Mouse (Mus musculus) kidney, adult 9 months (tissue): ENCODE measurements around the gene Irgm2.
A peak's percentile ranks its signal among the peaks of the same experiment; 100 is the strongest.
"Not testable (repeated sequence)": the region's sequence is repeated elsewhere in the genome, so short reads cannot be mapped to it uniquely, and the experiment has no call there.

Source experiments
- DNase-seq: peaks from one replicate; pipeline ENCODE4 v3.0.0; 2022

Gene Irgm2

DNA sequence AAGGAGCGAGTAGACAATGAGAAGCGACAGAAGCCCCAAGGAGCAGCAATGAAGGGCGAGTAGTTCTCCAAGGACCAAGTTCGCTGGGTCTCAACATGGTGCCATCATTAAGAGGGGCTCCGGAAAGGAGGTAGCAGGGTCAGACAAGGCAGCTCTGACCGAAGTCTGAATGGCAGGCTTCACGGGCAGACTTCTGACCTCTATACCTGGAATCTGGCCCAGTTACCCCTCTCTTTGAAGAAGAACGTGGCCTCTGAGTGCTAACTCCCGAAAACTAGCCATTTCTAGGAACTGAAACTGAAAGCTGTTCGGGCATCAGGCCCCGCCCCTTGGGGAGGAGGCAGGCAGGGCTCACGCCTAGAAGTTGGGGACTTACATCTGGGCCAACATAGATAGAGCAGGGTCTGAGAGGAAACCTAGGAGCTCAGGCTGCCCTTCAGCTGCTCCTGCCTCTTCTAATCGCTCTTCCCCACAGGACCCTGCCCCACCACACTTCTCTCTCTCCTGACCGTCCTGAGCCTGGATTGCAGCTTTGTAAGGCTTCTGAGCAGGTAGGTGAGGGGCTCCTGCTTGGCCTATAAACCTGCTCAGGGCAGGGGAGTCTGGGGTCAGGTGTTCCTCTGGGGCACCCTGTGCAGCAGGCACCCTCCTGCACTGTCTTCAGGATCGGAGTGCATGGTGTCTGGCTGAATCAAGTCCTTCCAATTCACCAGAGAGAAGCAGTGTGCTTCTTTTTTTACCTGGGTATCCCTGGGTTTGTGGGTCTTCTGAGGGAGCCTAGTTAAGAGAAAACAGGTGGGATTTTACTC lies at the start of gene Irgm2, which contains the start of gene Igtp:
Irgm2 (plus strand) TSS at position 390 of the 809 bp plus-strand sequence.
Igtp (plus strand) TSS at position 328 of the 809 bp plus-strand sequence.
- DNase-seq = peak; percentile 87

DNA sequence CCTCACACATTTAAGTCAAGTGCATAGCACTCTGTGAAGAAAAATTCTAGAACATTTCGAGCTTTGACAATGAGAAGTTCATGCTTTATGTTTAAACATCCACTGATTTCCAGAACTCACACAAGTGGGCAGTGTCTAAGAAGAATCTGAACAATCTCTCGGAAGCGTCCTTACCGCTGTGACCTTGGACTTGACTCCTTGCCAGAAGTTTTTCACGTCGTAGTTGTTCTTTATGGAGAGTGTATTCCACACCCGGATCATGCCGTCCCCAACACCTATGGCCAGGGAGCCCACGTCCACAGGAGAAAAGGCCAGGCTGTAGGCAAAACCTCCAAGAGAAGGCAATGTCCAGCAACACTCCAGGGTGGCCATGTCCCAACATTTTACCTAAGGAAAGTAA lies 44.0 kb upstream of the Irgm2 start:
- DNase-seq = no peak

DNA sequence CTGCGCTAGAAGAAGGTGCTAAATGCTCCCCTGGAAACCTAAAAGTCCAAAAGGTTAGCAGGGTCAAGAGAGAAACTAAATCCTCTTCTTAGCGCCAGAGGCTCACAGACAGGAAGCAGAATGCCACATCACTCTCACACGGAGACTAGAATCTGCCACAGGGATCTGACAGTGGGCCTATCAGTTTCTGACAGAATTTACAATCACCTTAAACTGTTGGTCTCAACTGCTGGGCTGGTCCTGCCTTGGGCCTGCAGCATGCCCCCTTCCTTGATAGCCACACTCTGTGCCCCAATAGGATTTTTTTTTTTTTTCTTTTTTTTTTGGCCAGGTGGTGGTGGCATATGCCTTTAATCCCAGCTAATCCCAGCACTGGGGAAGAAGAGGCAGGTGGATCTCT lies 42.5 kb upstream of the Irgm2 start:
- no peak for DNase-seq

DNA sequence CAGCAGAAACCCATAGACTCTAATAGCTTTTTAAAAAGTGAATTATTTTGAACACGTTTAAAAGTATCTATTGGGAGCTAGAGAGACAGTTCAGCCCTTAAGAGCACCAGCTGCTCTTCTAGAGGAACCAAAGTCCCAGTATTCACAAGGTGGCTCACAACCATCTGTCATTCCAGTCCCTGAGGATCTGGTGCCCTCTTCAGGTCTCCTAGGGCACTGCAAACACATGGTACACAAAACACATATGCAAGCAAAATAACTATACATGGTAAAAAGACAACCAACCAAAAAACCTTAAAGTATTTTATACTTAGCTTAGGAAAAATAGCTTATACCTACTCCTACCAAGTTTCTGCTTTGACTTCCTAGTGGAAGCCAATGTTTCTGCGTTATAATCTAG lies 34.3 kb upstream of the Irgm2 start:
- DNase-seq = no peak

DNA sequence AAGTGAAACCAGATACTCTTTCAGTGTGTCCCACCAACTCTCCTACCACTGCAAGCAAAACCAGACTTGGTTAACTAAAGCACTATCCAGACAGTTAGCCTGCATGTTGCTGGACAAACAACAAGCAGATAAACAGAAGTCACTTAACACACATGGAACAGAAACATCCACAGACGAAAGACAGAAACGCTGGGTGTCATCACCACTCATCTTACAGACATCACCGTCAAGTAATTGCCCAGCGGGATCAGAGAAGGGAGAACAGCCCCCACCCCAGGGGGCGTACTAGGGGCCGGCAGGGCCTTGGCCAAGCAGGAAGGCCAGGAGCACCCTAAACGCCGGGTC lies 31.6 kb upstream of the Irgm2 start:
- no peak for DNase-seq

DNA sequence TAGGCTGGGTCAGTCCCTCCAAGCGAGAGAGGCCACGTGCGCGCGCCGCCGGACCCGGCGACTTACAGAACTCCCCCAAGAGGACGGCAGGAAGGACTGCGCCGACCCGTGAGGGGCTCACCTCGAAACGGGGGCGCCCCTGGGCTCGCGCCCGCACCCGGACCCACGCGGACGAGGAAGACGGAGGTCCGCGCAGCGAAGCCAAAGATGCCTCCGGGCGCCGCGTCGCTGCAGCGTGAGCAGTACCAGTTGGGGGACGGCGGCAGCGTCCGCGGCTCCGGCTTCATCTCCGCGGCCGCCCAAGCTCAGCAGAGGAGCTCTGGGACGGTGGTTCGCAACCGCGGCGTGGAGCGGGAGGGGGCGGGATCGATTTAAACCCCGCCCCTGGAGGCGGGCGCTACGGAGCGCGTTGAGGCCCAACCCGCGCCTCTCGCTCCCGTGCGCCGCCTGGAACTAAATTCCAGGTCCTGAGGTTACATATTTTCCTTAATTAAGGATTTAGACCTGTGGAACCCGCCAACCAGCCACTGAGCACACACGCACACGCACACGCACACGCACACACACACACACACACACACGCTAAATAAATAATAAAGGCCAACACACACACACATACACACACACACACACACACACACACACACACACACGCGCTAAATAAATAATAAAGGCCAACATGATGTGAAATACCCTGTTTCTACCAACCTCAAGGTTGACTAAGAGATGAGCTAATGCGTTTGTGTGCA lies 31.1 kb upstream of the Irgm2 start, which contains the start of gene Gemin5:
Gemin5 (minus strand) TSS at position 373 of the 749 bp plus-strand sequence.
- DNase-seq = peak; percentile 85

DNA sequence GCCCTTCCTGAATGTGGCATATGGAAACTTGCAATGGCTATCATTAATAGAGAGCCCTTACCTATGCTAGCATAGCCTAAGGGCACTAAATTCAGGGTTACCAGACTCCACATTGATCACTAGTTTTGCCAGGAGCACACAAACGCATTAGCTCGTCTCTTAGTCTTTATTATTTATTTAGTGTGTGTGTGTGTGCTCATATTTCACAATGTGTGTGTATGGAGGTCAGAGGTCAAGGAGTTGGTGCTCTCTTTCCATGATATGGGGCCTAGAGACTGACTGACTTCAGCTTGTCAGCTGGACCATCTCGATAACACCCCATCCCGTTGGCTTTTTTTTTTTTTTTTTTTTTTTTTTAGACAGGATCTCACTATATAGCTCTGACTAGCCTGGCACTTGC lies 29.8 kb upstream of the Irgm2 start:
- DNase-seq = no peak

DNA sequence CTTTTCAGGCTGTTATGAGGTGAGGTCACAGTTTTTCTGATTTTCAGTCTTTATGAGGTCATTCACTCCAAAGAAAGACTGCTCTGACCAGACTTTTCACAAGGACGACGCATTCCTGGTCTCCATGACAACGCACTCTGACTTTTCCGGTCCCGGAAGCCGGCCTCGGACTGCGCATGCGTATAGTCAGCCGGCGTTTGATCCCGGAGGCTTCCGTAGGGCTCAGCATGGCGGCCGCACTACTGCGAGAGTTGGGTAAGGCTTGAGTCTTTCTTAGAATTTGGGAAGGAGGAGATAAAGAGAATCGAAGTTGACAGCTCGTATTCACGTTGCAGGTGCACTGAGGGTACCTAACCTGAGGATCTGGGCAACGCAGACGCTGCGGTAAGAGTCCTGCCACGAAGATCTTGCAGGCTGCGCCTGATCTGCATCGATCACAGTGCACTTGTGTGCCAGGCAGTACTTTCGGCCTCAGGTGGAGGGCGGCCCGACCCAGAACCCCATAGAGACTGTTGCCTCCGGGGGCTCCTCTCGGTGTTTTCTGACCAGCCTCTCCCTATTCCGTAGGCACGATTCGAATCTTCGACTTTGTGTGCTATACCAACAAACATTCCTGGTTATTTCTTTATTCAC lies 27.8 kb upstream of the Irgm2 start, which contains the start of gene Mrpl22:
Mrpl22 (plus strand) TSS at position 203 of the 633 bp plus-strand sequence.
- DNase-seq = peak; percentile 98

DNA sequence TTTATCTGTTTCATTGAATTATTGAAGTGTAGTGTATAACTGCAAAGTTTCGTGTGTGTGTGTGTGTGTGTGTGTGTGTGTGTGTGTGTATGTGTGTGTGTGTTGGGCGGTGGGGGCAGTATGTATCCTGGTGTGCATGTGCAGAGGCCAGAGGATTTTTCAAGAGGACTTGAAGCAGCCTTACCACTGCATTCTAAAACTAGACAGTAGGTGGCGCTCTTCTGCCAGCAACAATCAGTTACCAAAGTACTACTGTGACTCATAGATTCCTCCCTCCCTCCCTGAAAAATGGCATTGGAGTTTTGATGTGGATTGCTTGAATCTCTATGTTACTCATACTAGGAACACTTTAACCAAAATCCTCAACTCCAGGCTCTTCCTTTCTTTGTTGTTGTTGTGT lies 19.9 kb upstream of the Irgm2 start:
- peak; percentile 92 for DNase-seq

DNA sequence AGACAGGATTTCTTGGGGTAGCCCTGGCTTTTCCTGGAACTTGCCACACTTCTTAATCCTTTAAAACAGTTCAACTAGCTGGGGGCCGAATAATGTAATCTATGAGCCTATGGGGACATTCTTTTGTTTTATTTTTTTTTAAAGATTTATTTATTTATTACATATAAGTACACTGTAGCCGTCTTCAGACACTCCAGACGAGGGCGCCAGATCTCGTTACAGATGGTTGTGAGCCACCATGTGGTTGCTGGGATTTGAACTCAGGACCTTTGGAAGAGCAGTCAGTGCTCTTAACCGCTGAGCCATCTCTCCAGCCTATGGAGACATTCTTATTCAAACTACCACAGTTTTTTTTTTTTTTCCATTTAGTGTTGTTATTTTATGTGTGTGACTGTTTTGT lies 19.4 kb upstream of the Irgm2 start:
- DNase-seq = not testable (repeated sequence)

DNA sequence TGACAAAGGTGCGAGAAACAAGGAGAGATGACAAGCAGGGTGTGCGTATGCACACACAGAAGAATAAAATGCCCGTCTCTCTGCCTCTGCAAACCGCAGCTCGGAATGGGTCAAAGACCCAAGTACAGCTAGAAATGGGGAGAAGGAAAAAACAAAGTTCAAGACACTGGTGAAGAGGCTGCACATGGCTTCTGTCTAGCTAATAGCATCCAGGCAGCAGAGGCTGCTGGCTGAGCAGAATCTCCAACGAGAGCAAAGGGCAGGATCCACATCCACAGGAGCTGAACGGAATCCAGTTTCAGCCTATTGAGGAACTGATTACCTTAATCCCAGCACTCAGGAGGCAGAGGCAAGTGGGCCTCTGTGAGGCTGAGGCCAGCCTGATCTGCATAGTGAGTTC lies 18.7 kb upstream of the Irgm2 start:
- peak; percentile 67 for DNase-seq

DNA sequence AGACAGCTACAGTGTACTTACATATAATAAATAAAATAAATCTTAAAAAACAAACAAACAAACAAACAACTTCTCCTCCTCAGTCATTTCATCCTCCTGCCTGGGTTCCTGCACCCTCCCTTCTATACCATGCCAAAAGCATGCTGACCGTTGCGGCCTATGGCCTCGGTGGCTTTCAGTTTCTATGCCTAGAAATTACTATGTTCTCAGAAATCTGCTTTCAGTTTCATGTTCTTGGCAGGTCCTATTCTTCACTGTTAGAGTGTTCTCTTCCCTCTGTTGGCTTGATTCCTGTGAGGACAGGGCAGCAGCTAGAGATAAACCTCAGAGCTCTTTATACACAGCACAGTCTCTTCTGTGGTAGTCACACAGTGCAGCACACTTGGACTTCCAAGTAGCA lies 15.8 kb upstream of the Irgm2 start:
- no peak for DNase-seq

DNA sequence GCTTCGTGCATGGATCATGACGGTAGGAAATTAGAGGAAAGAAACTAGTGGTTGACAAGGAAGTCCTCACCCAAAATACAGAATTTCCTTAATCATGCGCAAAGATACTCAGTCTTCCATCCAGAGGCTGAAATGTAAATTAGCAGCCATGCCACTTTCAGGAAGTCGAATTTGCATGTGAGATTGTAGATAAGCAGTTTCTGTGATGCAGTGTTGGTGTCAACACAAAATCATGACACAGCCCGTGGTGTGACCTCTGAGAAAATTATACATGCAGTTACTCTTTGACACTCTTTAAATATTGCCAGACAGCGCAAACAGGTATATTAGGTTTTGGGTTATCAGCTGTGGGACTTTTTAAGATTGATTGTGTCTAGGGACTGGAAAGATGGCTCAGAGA lies 9.7 kb upstream of the Irgm2 start:
- no peak for DNase-seq

DNA sequence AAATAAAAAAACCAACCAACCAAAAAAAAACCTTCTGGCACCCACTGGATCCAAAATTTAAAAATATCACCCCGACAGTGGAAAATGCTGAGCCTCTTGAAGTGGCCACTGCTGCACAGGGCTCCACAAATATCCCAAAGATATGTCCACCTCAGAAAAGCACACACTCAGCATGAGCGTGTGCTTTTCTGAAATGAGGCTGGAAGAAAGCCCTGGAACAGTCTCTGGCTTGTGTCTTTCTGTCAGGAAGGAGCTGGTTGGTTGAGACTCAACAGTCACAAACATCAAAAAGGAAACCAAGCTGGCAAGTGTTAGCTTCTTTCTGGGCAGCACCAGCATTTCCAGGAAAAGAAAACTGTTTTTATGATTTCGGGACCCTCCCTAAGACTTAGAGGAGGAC lies 6.1 kb upstream of the Irgm2 start:
- no peak for DNase-seq

DNA sequence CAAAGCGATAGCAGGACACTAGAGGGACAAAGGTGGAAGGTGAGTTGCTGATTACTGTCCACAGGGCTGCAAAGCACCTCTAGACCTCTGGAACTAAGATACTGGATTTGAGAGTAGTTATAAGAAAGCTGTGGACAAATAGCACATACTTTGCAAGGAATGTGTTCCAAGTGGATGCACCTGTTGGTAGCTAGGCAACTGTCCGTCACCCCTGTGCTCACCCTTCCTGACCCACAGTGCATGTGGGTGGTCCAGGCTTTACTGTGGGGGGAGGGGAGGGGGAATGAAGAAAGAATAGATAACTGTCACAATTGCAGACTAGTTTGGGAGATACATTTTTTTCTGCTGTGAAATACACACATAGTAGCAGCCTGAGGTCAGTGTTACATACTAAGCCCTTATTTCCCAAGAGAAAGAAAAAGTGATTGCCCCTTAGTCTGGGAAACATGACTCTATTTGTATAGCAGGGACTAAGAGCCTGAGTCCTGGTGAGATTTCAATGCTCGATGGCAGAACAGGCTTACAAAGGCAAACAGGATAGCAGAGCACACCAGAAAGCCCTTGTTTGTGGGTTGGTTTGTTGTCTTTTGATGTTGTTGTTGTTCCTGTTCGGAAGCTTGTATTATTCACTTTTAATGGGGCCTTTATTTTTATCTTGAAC lies 5.4 kb upstream of the Irgm2 start:
- no peak for DNase-seq

DNA sequence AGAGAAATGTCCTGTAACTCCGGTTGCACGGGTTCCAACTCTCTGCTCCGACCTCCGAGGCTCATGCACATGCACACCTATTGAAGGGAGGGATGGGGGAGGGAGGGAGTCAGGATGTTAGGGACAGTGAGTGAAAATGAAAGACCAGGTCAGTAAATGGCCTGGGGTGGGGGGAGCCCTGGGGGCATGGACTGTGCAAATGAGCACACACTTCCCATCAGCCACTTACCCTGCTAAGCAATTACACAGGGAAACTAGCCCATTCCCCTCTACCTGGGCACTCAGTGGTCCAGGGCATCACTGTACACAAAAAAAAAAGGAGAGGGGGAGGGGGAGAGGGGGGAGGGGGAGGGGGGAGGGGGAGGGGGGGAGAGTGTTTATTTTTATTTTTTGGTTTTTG lies 755 bp upstream of the Irgm2 start:
- no peak for DNase-seq

DNA sequence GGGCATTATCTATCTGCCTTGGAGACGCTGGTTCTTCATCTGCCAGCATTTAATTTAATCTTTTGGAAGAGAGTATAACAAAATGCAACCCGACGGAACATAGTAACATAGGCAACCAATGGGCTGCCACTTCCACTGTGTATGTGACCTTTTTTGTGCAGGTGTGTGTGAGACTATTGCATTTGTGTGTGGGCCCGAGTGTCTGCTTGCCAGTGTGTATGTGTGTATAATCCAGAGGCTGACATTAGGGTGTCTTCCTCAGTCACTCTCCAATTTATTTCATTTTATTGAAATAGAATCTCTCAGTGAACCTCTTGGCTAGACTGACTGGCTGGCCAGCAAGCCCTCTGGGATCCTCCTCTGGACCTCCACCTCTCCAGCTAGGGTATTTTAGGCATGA lies 808 bp downstream of the Irgm2 start:
- DNase-seq = no peak

DNA sequence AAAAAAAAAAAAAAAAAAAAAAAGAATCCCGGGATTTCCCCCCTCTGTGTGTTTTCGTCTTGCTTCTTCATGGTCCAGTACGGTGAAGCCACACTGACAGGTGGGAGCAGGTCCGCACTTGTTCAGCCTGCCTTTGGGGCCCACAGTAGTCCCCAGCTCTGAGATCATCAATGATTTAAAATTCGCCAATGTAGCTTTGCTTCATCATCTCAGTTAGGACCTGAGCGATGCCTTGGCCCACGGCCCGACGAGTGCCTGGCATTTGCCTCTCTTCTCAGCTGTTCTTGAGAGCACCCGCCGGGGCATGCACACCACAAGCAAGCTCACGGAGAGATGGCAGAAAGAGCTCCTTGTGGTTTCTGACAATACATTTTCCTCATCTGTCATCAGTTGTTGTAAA lies 1.6 kb downstream of the Irgm2 start:
- no peak for DNase-seq

DNA sequence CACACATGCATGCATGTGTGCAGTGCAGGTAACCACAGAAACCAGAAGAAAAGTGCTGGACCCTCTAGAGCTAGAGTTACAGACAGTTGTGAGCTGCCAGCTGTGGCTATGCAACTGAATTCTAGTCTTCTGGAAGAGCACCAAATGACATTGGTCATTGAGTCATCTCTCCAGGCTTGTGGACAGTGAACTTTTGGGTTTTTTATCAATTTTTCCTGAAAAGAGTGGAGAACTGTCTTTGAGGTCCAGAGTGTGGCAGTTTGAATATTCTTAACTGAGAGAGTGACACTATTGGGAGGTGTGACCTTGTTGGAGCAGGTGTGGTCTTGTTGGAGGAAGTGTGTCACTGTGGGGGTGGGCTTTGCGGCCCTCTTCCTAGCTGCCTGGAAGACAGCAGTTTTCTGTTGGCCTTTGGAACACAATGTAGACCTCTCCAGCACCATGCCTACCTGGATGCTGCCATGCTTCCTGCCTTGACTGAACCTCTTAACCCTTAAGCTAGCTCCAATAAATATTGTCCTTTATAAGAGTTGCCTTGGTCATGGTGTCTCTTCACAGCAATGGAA lies 11.0 kb downstream of the Irgm2 start:
- no peak for DNase-seq

DNA sequence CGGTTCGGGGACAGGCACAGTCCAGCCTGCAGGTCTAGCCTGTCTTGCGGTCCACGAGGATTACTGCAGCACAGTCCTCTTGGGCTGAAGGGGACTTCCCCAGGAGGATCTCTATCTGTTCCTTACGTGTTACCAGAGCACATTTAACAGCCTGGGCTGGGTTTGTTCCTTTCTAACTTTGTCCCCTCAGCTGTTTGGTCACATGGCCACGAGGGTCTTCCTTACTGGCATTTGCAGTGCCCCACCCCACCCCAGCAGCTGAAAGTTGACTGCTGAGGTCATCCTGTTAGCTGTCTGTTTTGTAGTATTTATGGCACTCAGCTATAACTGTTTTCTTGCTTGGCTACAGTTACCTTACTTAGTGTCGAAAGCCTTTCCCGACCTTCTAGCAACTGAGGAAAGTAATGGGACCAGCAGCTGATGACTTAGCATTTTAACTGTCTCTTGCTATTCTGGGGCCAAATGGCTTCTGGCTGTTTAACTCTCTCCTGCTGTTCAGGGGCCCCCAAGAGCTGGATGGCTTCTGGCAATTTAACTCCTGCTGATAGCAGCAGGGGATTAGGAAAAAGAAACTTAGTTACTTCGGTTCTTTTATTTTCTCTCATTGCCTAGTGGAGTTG lies 11.8 kb downstream of the Irgm2 start:
- no peak for DNase-seq

DNA sequence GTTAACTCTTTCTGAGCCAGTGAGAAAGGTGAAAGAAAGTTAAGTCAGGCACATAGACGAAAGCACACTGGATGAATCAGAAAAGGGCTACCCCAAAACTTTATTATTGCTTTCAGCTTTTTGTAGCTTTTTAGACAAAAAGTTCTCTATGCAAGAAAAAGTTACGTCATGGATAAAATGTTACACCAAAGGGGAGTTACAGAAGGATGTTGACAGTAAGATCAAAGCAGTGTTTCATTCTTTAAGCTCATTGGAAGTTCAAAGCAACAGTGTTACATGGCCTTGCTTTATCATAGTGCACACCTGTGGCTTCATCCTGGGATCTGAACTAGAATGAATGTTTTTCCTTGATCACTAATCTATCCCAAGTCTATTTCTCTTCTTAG lies 12.3 kb downstream of the Irgm2 start:
- DNase-seq = no peak

DNA sequence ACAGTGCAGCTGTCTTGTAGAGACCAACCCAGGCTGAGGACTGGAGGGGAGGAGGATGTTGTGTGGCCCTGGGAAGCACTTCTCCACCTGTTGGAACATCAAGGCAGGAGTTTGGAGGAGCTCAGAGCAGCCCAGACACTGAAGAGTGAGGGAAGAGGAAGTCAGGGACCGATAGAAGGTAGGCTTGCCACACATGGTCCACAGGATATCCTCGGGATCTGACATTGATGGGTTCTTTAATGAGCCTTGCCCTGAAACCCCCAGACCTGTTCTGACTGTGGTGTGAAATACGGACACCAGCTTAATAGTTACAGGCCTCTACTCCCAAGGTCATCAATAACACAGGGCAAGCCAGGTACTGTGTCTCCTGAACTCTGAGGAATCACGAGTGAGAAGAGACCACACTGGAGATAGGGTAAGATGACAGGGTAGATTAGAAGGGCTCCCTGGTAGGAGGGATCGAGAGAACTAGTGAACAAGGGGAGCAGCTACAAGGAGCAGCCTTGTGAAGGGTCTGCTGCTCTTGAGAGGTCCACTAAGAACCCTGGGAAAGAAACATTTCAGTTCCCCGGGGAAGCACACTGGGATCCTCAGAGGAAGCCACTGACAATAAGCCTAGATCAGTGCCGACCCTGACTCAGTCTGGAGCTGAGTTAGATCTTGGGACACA lies 14.4 kb downstream of the Irgm2 start:
- DNase-seq = no peak
